Mouse (Mus musculus) stomach, postnatal 0 days (tissue): Measurements from ENCODE around the gene Srbd1.

Experiments
- CTCF ChIP-seq: IDR thresholded peaks from 2 replicates; pipeline ENCODE4 v1.5.1; 2016; ENCODE audit warnings: antibody characterized with exemption, low read depth, mild to moderate bottlenecking, moderate library complexity
- EP300 ChIP-seq: optimal IDR thresholded peaks from 2 replicates; pipeline ENCODE3; 2016; ENCODE audit warnings: antibody characterized with exemption

DNA sequence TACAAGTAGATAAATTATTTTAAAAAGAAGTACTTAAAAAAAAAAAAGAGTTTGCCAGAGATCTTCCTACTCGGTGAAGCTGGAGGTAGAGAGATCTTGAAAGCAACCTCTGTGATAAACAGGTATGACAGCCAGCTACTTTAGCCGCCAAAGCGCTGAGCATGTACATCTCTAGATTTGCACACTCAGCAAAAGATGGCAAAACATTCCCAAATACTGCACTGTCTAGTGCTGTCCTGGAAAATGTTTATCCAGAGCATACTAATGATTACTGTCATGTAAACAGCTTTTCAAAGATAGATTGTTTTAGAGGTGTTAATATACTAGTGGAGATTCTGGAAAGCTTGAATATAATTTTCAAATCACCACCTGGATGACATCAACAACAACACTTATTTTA lies 109.4 kb downstream of the Srbd1 start:
- no peak for TF ChIP-seq CTCF
- TF ChIP-seq EP300 = no peak
